Mouse (Mus musculus) bone marrow, adult 2 months (tissue): ENCODE results near the gene Klhl10.

Experiments used
- CTCF ChIP-seq: fragments of 200-500 bp; IDR thresholded peaks from 2 replicates; pipeline ENCODE4 v1.5.1; 2011; ENCODE audit warnings: low read length, control low read depth; ENCODE audit not compliant: control insufficient read depth, insufficient read depth
- POLR2A ChIP-seq: fragments of 200-500 bp; IDR thresholded peaks from 2 replicates; pipeline ENCODE4 v1.6.1; 2011; ENCODE audit warnings: low read depth, mild to moderate bottlenecking, control low read depth, low read length, borderline replicate concordance; ENCODE audit not compliant: control insufficient read depth

DNA sequence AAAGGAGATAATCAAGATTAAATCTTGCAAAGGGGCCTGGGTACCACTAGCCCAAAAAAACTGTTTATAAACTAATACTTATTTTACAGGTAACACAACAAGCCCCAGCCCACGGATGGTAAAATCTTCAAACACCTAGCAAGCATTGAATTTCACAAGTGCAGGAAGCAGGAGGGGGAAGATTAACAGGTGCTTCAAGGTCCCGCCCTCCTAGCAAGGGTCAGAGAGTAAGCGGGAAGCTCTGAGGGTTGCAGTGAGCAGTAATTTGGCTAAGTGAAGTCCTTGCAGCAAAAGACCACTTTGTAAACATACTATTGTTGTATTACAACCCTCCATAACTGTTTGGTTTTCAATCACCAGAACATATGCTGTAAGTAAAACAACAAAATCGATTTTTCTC lies 15.5 kb downstream of the Klhl10 start:
- TF ChIP-seq POLR2A (no peak), CTCF (no peak)
